Mouse (Mus musculus): ENCODE data around the gene Aak1. TPM values are rescaled to one million over a fixed set of nuclear protein-coding genes. Genes with fewer than 3 reads are reported as not detected.

Aak1 gene
- total and polyA plus RNA-seq, 3 experiments = 2.8 to 21.0 (median 7.1) TPM

DNA sequence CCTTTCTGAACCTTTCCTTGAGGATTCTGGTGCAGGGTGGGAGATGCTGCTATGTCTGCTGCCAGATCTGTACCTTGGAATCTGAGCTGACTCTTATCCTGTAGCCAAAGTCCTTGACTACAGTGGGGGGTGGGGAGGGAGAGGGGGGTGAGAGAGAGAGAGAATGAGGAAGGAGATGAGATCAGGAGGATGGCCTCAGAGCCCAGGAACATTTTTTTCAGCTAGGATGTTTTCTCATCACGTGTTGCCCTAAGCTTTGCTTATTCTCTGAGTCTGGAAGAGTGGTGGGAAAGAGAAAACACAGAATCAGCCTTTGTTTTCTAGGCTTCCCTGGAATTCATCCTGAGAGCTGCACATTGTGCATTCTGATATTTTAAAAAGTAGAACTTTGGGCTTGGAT is 2.2 kb downstream of the Aak1 start:
- H3K27me3 ChIP-seq (replicated peaks) = no peaks in the 10 kb centered on the region
- TF ChIP-seq TBP (conservative IDR thresholded peaks at IDR 0.05; ENCODE audit: low read depth, low read length) (no peak), CHD2 (IDR thresholded peaks at IDR 0.05; ENCODE audit: low read length) (no peak), UBTF (IDR thresholded peaks at IDR 0.05; ENCODE audit: low read depth, low read length) (no peak), SMC3 (IDR thresholded peaks at IDR 0.05; ENCODE audit: low read depth, low read length) (no peak), MEF2A (IDR thresholded peaks at IDR 0.05; ENCODE audit: borderline replicate concordance, low read depth, low read length) (no peak), MAZ (IDR thresholded peaks at IDR 0.05; ENCODE audit: low read depth, low read length) (no peak), RAD21 (IDR thresholded peaks at IDR 0.05; ENCODE audit: low read depth, low read length) (no peak), RCOR1 (conservative IDR thresholded peaks at IDR 0.05; ENCODE audit: low read depth, low read length) (no peak)
- in situ Hi-C loops (cut with MboI; ENCODE audit: low pct_ligation_motif_present, low pct_unique_long_range_greater_than_20kb, low sequenced_read_pairs) = no loop called here
- dilution Hi-C loops (cut with MboI; ENCODE audit: extremely low pct_ligation_motif_present, extremely low pct_unique_long_range_greater_than_20kb, low sequenced_read_pairs) = no loop called here
- peaks cover 6 to 38% of the 10 kb centered on the region in 2 experiments for H3K36me3 ChIP-seq (replicated peaks in 1 of 2; ENCODE audit: control insufficient read depth in 1 of 2, insufficient read depth in 1 of 2, low read length in 1 of 2)
- H3K79me2 ChIP-seq (replicated peaks; ENCODE audit: control insufficient read depth, extremely low read depth, insufficient read depth, poor library complexity, severe bottlenecking) = peaks cover 10% of the 10 kb centered on the region; the same call in 1 of the 2 replicates
- peak overlapping the region in 2 of 3 experiments; percentile 16 to 92 for H3K4me3 ChIP-seq (replicated peaks in 1 of 3; ENCODE audit: low read depth in 2 of 3, low read length in 2 of 3, poor library complexity in 1 of 3)
- H3K9ac ChIP-seq (ENCODE audit: insufficient read depth, low read depth) = no peak overlapping the region; the same call in 1 of the 2 replicates
- no peaks in the 10 kb centered on the region for H3K9me3 ChIP-seq (replicated peaks; ENCODE audit: low read length)
- H3K27ac ChIP-seq (ENCODE audit: insufficient read depth, low read depth) = no peak overlapping the region
- no peak for DNase-seq (ENCODE audit: extremely low read depth)
- peaks cover 2 to 37% of the 10 kb centered on the region in 2 experiments; a peak in 2 of 4 replicates for H3K4me1 ChIP-seq (ENCODE audit: control insufficient read depth in 1 of 2, insufficient read depth in 2 of 2)
- peak overlapping the region; percentile 24; the same call in 1 of the 2 replicates for H3K4me2 ChIP-seq (ENCODE audit: insufficient read depth, low read depth, poor library complexity, severe bottlenecking)

DNA sequence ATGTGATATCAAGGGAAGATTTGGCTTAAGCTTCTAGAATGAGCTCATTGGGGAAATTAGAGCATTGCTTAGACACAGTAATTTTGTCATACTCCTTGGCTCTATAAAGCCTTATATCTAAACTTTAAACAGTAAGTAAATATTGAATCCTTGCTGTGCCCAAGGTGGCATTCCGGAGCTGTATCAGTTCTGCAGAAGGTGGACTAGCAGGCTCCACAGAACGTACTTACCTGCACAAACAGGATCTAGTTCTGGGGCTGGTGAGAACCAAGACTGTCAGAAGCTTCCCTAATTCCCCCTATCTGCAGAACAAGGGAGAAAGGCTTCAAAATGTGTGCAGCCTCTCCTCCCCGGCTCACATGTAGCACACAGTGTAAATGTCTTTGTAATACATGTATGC is 4.6 kb downstream of the Aak1 start:
- Histone ChIP-seq H3K27me3 (replicated peaks) (no peaks in the 10 kb centered on the region), H3K9ac (ENCODE audit: insufficient read depth, low read depth) (no peak overlapping the region), H3K79me2 (replicated peaks; ENCODE audit: control insufficient read depth, extremely low read depth, insufficient read depth, poor library complexity, severe bottlenecking) (peaks cover 12% of the 10 kb centered on the region), H3K27ac (ENCODE audit: insufficient read depth, low read depth) (no peak overlapping the region), H3K4me3 (replicated peaks in 1 of 3; ENCODE audit: low read depth in 2 of 3, low read length in 2 of 3, poor library complexity in 1 of 3) (no peak overlapping the region), H3K36me3 (replicated peaks in 1 of 2; ENCODE audit: control insufficient read depth in 1 of 2, insufficient read depth in 1 of 2, low read length in 1 of 2) (peaks cover 6 to 53% of the 10 kb centered on the region in 2 experiments), H3K4me1 (ENCODE audit: control insufficient read depth in 1 of 2, insufficient read depth in 2 of 2) (peaks cover 2 to 40% of the 10 kb centered on the region in 2 experiments; a peak in 3 of 4 replicates), H3K4me2 (ENCODE audit: insufficient read depth, low read depth, poor library complexity, severe bottlenecking) (no peak overlapping the region), H3K9me3 (replicated peaks; ENCODE audit: low read length) (no peaks in the 10 kb centered on the region)
- in situ Hi-C loops (cut with MboI; ENCODE audit: low pct_ligation_motif_present, low pct_unique_long_range_greater_than_20kb, low sequenced_read_pairs) = no loop called here
- TF ChIP-seq JUN (IDR thresholded peaks at IDR 0.05; ENCODE audit: insufficient read depth, low read depth, low read length) = no peak
- no peak for TF ChIP-seq MXI1 (IDR thresholded peaks at IDR 0.05; ENCODE audit: low read depth, low read length)
- no peak for TF ChIP-seq JUND (conservative IDR thresholded peaks at IDR 0.05; ENCODE audit: low read depth, low read length)
- no peak for TF ChIP-seq RAD21 (IDR thresholded peaks at IDR 0.05; ENCODE audit: low read depth, low read length)
- no peak for TF ChIP-seq KAT2A (IDR thresholded peaks at IDR 0.05; ENCODE audit: insufficient replicate concordance, low read length)
- no peak for TF ChIP-seq ELF1 (IDR thresholded peaks at IDR 0.05; ENCODE audit: low read depth, low read length)
- no peak for TF ChIP-seq SIN3A (IDR thresholded peaks at IDR 0.05; ENCODE audit: low read length)
- TF ChIP-seq POLR2A (IDR thresholded peaks at IDR 0.05; ENCODE audit: low read depth, low read length) = no peak
- TF ChIP-seq SMC3 (IDR thresholded peaks at IDR 0.05; ENCODE audit: low read depth, low read length) = no peak
- TF ChIP-seq ETS1 (conservative IDR thresholded peaks at IDR 0.05; ENCODE audit: low read depth, low read length) = no peak
- TF ChIP-seq MEF2A (IDR thresholded peaks at IDR 0.05; ENCODE audit: borderline replicate concordance, low read depth, low read length) = no peak
- TF ChIP-seq ZNF384 (IDR thresholded peaks at IDR 0.05; ENCODE audit: low read depth, low read length) = no peak
- no peak for TF ChIP-seq MAX (IDR thresholded peaks at IDR 0.05; ENCODE audit: low read length)
- TF ChIP-seq TCF12 (IDR thresholded peaks at IDR 0.05; ENCODE audit: low read depth, low read length) = no peak
- TF ChIP-seq BHLHE40 (IDR thresholded peaks at IDR 0.05; ENCODE audit: low read depth, low read length) = no peak
- TF ChIP-seq NRF1 (IDR thresholded peaks at IDR 0.05; ENCODE audit: low read depth, low read length) = no peak
- no peak for TF ChIP-seq TBP (conservative IDR thresholded peaks at IDR 0.05; ENCODE audit: low read depth, low read length)
- no peak for TF ChIP-seq IRF4 (IDR thresholded peaks at IDR 0.05; ENCODE audit: low read depth, low read length)
- no peak for TF ChIP-seq PAX5 (IDR thresholded peaks at IDR 0.05; ENCODE audit: low read length)
- dilution Hi-C loops (cut with MboI; ENCODE audit: extremely low pct_ligation_motif_present, extremely low pct_unique_long_range_greater_than_20kb, low sequenced_read_pairs) = no loop called here
- no peak for DNase-seq (ENCODE audit: extremely low read depth)
